Mouse (Mus musculus) liver (tissue): ENCODE measurements around the gene Sema4d.

Experiments used
- DNase-seq: peaks from one replicate; pipeline ENCODE4 v3.0.0-alpha.2; 2020; ENCODE audit warnings: mixed read lengths

Gene Sema4d

DNA sequence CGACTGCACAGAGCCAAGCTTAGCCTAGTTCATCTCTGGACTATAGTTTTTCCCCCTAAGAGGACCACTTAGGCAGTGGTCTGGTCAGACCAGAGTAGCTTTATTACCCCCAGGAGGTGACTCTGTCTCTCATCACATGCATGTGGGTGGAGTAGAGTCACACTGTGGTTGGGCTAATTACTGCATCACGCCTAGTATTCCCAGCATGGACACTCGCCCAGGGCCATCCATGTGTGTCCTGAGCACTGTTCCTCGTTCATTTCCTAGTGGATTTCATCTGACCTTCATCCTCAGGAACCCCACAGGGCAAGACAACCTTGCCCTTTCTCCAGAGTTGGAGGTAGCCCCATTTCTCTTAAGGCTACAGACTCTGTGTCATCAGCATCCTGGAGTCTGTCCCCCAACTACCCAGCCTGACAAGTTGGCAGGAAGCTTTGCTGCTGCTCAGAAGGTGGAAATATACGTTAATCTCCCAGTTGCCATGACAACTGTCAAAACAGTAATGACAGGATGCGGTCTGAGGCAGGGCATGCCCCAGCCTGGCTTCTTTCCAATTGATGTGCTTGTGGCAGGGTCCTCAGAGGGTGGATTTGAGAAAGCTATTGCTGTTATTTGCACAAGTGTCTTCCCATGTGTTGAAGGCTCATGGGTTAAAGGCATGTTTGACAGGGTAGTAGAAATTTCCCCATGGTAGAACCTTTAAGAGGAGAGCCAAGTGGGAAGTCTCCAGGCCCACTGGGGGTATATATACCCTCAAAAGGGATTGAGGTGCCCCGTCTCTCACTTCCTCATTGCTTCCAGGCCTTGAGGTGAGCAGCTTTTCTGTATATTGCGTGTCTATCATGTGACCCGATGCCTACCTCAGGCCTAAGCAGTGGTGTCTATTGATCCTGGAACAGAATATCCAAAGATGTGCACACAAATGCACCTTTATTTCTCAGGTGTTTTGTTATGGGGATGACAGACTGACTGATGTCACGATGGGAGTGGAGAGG is 20.4 kb upstream of the Sema4d start:
- peak; percentile 19 for DNase-seq

DNA sequence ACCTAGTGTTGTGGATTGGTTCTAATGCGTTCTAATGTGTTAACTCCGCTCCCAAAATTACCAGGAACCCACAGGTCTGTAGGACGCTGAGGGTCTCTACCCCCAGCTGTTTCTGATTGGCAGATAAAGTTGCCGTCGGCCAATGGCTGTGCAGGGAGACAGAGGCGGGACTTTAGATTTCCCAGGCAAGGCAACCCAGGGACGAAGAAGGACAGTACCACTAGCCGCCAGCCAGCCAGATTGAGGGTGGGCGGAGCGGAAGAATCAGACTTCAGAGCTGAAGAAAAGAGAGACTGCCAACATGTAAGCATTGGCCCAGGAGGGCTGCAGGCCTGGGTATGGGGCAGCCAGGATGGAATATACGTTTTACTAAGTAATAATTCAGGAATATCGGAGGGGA is 14.6 kb upstream of the Sema4d start:
- DNase-seq = no peak

DNA sequence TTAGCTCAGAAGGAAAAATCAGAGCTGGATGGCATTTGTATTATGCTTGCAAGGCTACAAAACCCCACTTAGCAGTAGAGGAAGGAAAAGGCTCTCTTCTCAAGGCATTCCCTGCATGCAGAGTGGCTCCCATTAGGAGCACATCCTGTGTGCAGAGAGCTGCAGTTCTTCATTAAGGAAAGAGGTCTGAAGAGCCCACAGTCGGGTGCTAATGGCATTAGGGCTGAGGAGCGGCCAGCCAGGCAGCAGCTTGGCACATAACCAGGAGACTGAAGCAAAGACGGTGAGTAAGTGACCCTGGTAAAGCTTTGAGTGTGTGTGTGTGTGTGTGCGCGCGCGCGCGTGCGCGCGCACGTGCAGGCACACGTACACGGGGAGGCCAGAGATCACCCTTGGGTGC is 12.7 kb upstream of the Sema4d start:
- DNase-seq = no peak

DNA sequence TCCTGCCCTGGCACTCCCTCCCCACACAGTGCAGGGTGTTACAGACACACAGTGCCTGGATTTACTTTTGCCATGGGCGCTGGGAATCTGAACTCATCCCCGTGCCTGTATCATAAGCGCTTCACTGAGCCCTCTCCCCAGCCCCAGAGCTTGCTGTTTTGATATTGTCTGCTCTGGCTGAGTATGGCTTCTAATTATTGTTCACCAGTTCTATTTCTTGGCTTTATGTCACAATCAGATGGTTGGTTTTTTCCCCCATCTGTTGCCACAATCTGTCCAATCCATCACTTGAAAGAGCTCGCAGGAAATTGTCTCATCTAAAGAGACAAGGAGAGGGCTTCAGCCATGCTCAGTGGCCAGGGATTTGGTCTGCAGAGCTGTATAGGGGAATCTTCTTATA is 12.1 kb upstream of the Sema4d start:
- DNase-seq = no peak

DNA sequence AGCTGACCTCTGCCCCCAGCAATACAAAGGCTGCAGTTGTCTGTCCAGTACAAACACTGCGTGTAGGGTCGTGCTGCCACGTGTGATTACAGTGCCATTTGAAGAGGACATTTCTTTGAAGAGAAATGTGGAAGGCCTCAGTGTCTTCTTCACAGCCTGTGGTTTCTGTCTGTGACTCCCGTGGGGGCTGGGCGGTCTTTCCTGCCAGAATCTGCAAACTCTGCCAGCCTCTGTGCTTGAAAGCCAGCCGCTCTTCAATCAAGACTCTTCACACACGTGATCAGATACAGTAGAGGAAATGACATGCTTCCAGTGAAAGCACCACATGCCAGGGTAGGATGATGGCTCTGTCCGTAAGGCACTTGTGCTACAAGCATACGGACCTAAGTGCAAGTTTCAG is 7.4 kb upstream of the Sema4d start:
- DNase-seq = peak; percentile 27

DNA sequence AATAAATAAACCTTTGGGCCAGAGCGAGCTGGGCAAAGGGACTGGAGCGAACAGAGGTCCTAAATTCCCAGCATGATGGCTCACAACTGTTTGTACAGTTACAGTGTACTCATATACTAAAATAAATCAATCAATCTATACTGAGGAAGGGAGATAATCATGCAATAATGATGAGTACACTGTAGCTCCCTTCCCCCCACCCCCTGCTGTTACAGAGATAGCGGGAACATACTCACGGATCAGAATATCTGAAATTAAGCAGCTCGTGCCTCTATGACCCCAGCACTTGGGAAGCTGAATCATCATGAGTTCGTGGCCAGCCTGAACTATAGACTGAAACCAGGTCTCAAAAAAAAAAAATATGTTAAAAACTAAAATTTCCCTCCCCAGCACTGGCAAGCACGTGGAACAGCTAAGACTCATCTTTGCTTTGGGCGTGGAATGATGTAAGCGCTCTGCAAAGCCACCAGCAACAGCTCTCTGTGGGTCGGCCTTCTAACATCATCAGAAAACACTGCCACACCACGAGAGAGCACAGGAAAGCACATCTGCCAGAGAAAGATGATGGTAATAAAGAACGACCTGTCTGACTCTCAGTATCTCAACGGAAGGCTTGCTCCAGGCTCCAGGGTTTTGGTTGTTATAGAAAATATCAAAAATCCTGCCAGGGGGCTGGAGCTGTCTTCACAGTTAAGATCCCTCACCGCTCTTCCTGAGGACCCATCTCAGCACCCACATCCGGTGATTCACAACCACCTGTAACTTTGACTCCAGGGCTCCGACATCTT is 6.4 kb upstream of the Sema4d start:
- DNase-seq = peak; percentile 27

DNA sequence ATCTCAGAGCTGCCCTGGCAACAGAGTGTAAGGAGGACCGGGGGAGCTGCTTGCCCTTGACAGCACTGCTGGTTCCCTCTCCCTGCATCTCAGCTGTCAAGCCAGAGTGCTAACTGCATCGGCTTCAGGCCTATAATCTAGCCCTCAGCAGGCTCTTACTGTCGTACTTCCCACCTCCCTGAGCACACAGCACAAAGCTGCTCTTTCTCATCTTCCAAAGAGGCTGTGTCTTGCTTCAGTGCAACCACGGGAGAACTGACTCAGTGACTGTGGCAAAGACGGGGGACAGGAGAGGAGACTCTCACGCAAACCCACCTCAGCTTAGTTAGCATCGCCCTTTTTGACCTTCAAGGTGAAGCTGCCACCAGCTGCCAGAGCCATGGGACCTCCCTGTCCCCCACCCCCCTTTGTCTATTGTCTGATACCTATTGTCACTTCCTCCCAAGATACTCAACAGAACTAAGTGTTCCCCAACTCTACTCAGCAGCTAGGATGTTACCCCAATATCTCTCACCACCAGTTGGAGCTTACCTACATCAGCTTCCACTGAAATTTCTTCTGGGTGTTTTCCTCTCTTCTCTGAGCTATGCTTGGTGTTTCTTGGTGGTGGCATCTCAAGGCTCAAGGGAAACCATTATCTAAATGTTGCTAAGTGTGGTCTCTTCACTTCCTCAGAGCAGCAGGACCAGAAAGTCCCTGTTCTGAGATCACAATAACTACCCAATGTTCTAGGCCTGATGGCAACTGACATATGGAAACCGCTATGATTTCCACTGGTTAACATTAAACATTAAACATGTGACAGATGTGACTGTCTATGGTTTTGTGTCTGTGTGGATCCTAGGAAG is 4.6 kb upstream of the Sema4d start:
- DNase-seq = no peak

DNA sequence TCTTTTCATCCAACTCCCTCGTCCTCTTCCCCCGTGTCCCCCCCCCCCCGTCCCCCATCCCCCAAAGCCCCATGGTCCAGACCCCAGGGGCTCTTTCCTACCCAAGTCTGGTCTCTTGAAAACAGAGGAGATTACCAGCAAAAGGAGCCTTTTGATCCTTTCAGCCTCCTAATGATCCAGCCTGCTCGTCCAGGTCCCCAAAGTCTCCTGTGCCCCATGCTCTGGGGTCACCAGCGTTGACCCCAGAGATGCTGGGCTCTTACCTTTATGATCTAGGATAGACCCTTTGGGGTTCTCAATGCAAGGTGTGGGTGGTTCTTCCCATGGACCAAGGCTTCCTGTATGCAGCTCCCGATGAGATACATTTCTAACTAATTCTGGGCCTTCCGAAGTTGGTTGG is 401 bp upstream of the Sema4d start:
- DNase-seq = no peak

DNA sequence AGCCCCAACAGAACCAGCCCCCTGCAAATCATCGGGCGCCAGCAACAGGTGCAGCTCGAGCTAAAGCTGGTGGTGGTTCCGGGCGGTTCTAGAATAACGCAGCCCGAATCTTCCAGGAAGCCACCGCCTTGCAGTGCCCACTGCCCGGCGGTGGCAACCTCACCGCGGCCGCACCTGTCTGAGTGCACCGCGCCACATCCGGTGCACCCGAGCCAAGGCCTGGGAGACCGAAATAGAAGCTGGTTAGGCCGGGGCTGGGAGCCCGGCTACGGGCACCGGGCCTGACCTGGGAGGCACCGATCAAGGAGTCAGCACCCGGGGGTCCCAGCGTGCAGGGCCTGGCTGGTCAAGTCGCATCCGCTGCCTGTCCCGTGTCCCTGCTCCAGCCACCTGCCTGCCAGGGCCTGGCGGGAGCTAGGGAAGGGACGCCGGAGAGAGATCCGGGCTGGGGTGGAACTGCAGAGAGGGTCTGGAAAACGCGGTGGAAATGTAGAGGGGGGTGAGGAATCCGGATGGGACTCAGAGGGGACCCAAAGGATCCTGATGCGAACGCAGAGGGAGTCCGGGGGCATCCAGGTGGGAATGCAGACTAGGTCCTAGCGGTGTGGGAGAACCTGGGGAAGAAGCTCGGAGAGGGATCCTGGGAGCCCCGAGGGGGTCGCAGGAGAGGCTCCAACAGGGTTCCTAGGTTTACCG is 670 bp downstream of the Sema4d start:
- peak; percentile 53 for DNase-seq

DNA sequence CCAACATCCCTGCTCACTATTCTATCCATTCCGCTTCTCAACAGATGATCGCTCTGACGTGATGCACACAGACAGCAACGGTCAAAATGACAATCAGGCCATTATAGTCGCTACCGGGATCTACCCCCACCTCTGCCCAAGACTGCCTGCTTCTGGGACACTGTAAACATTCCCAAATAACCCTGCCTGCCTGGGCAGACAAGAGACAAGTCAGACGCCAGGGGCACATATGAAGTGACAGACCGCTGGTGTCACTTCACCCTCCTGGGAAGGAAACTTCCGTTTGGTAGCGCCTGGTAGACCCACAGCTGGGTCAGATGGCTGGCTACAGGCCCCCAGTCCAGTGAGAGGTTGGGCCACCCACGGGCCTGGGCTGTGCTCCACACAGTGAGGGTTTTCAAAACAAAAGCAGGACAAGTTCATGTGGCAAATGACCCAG is 1.4 kb downstream of the Sema4d start:
- no peak for DNase-seq

DNA sequence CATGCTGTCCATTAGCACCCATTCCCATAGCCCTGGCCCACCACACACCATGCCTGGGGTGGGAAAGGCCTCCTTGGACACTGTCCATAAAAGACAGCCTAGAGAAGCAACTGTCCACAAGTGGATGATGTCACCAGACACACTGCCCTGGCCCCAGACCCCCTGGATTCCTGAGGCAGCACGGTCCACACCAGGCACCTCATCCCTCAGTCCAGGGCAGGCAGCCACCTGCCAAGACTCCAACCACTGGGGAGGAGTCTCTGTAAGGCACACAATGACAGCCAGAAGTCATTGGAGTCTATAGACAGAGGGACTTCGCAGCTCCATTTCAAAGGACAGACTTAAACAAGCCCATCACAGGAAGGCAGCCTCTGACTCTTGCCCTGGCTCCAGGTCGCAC is 1.9 kb downstream of the Sema4d start:
- no peak for DNase-seq

DNA sequence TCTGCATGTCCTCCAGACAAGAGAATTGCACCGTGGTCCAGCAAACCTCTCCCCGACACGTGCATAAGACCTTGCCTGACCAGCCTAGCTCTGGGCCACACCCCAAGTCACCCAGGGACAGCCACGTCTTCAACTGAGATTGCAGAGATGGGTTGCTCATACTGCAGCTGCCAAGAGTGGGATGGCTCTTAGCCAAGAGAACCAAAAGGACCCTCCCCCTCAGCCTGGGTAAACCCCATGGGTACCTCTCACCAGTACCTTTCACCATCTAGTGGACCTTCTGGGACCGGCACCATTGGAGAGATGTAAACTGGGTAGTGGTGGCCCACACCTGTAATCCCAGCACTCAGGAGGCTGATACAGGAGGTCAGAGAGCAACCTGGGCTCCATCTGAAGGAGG is 2.8 kb downstream of the Sema4d start:
- DNase-seq = no peak

DNA sequence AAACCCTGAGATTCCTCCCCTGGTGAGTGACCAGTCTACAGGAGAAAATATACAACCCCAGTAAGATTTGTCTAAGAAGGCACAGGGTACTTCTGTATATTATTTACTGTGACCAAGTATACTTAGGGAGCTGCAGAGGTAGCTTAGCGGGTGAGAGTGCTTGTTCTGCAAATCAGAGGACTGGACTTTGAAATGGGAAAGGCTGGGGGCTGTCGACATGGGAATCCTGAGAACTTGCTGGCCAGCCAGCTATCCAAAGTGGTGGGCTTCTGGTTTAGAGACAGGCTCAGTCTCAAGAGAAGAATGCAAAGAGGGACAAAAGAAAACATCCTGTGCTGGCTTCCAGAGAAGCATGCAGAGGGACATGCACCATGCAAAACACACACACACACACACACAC is 5.7 kb downstream of the Sema4d start:
- DNase-seq = no peak

DNA sequence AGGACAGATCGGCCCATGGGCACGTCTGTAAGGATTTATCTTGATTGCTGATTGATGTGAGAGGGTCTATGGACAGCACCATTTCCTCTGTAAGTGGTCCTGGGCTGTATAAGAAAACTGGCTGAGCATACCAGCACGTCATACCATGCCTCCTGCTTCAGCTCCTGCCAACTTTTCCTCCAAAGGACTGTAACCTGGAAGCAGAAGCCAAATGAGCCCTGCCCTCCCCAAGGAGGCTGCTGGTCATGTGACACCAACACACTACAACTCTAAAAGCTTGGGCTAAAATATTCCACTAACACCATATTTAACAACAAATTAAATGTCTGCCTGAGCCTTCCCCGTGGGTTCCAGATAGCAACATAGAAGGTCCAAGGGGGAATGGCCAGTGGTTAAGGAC is 6.9 kb downstream of the Sema4d start:
- DNase-seq = no peak

DNA sequence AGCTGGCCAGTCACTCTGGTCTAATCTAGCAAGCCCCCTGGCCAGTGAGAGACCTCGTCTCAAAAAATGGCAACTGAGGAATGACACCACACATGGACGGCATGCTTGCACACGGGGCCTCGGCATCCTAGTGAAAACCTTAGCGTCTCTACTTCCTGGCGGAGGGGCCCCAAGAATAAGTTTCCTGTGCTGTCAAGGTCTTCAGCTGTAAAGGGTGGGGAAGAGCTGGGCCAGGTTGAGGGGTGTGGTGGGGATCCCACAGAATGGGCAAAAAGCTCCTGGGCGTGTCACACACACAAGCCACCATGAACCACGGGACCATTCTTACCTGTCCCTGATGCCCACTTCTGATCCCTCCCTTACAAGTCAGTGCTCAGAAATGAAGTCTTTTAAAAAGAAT is 9.1 kb downstream of the Sema4d start:
- DNase-seq = no peak

DNA sequence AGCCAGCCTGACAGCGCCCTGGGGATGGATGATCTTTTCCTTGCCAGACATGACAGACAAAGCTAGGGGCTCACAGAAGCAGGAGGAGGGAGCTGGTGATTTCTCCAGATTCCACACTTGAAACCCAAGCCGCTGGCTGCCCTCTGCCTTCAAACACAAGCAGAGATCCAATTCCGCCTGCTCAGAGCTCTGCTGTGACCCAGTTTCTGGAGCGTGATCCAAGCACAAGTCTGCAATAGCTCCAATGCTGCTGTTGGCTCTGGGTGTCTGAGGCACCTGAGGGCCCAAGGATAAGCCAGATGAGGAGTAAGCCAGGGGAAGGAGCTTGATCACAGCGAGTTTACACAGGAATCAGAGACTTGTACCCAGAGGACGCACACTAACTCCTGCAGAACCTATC is 9.7 kb downstream of the Sema4d start:
- no peak for DNase-seq

DNA sequence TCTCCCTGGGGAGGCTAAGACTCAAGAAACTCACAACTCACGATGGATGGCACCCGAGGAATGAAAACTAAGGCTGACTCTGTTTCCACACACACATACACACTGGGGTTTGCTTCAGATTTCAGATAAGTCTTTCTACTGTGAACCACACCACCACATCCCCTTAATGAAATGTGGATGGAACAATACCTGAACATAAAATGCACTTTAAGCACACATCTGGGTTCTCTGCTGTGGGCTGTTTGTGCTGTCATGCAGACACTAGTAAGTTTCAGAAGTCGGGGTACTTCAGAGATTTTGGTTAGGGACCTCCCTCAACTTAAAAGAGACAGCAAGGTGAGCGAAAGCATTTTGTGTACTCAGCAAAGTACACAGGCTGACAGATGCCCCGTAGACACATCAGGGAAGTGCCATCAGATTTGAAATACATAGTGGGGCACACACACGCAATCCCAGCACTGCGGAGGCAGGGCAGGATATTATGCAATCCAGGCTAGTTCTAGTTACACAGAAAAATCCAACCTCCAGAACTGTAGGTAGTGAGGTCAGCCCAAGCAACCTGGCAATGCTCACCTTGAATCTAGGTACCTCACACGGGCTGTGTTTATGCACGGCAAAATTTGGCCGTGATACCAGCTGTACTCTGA is 12.9 kb downstream of the Sema4d start:
- no peak for DNase-seq

DNA sequence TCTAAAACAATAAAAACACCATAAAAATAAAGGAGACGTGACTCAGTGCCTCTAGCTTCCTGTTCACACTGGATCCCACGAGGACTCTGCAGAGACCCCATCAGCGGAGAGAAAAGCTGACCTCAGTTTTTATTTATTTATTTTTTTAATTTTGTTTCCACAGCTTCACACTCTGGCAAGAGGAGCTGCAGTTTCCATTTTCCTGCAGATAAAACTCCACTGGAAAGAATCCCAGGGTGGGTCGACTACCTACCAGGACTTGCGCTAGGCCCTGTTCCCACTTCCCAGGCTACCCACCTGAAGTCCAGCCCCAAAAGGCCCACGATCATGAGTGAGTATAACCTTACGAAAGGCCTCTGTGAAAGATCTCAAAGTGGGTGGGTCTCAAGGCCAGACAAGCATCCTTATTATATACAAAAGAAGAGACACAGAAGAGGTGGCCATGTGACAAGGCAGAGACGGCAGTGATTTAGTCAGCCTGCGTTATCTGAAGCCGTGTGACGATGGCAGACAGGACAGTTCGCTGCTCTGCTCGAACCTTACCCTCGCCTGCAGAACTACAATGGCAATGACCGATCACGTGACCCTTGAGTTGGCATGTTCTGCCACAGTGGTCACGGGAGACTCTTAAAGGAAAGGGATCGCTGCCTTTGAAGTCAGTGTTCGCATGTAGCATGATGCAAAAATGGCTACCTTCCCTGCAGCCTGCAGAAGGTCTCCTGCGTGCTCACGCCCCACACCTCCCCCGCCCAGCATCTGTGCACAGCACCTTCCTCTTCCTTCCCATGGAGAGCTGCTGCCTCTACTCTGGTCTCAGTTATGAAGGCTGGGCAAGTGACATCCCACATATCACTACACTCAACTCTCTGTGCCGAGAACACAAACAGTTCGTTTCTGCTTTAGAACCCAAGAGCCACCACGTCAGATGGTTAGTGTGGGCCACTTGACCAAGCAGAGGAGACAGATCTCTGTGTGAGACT is 14.3 kb downstream of the Sema4d start:
- DNase-seq = no peak

DNA sequence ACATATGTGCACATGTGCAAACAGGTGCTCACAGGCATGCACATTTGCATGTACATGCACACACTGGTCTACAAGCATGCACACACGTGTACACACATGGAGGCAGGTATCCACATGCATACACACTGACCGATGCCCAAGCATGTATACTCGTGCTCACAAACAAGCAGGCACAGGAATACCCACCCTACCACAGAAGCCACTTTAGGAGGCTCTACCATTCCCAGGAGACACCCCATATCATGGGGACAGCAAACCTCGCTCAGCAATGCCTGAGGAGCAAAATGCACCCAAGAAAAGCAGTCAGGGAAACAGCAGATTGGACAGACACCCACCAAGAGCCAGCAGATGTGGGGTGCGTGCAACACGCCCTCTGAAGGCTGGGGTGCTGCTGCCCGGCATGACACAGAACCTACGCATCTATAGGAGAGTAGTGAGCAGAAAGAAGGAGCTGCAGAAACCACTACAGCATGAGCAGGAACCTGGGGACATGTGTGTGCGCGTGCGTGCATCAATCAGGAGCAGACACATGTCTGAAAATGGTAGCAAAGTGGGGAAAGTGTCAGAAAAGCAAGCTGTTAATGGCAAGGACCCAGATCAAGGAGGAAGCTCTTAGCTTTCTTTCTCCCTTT is 15.1 kb downstream of the Sema4d start:
- DNase-seq = no peak

DNA sequence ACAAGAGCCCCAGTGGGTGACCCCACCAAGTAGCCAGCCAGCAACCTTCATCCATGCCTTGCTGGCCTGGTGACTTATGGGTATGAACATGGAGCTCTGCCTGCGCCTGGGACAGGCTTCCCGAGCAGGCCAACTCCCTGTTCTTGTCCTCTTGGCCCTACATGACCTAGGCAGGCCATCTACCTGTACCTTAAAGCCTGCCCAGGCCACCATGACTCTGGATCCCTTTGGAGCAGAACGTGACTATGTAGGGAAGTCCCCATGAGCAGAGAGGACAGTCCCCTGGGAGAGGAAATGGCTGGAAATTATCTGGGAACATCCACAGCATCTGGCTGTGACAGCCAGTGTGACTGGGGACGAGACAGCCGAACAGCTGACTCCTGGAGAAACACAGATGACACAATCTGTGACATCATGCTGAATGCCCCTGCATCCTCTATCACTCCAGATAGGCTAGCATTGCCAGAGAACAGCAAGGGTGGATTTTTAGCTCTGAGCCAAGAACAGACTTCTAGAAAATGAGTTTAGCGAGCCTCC is 15.7 kb downstream of the Sema4d start:
- no peak for DNase-seq
